Mouse (Mus musculus): ENCODE data around the gene Tbc1d1. TPM values are rescaled to one million over a fixed set of nuclear protein-coding genes. Genes with fewer than 3 reads are reported as not detected.
"Not testable (repeated sequence)": the region's sequence is repeated elsewhere in the genome, so short reads cannot be mapped to it uniquely, and the experiment has no call there.

Tbc1d1 gene
- polyA plus RNA-seq, 1 experiment: 0.10 TPM

DNA sequence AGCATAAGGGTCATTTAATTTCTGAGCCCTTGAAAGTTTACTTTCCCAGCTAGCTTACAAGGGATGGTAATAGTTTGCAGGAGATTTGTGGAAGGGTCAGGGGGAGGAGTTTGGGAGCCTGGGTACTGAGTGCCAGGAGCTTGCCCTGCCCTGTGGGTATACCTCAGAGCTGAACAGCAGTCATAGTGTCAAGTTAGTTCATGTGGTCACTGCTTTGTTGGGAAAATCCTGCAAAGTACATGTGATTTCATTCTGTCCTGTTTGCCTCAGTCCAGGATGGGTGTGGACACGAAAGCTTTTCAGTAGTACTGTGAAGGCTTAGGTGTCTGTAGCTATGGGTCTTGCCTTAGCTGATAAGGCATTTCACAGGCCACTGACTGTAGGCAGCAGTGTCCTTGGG, 159.0 kb downstream of the Tbc1d1 start:
- peaks cover 2% of the 10 kb centered on the region; the same call in 1 of the 2 replicates for H3K4me1 ChIP-seq (ENCODE audit: control insufficient read depth)

GRCm38 (mm10) chr5:64323286-64323685, 167.2 kb downstream of the Tbc1d1 start:
- Histone ChIP-seq H3K27me3 (ENCODE audit: control insufficient read depth) (no peaks in the 10 kb centered on the region), H3K4me1 (ENCODE audit: control insufficient read depth) (peaks cover 2% of the 10 kb centered on the region; the same call in 1 of the 2 replicates), H3K36me3 (ENCODE audit: control insufficient read depth) (peaks cover 12% of the 10 kb centered on the region), H3K9me3 (ENCODE audit: control insufficient read depth, low read length) (no peaks in the 10 kb centered on the region), H3K4me3 (replicated peaks) (no peak overlapping the region)
- TF ChIP-seq GATA1 (IDR thresholded peaks at IDR 0.05; ENCODE audit: low read length) (no peak), TAL1 (IDR thresholded peaks at IDR 0.05; ENCODE audit: low read length) (no peak)

More for the DNA sequence above, 159.0 kb downstream of the Tbc1d1 start:
- H3K4me3 ChIP-seq (replicated peaks): no peak overlapping the region
- no peak for TF ChIP-seq GATA1 (IDR thresholded peaks at IDR 0.05; ENCODE audit: low read length)
- no peak for TF ChIP-seq TAL1 (IDR thresholded peaks at IDR 0.05; ENCODE audit: low read length)
- H3K27me3 ChIP-seq (ENCODE audit: control insufficient read depth): no peaks in the 10 kb centered on the region
- no peaks in the 10 kb centered on the region for H3K9me3 ChIP-seq (ENCODE audit: control insufficient read depth, low read length)
- H3K36me3 ChIP-seq (ENCODE audit: control insufficient read depth): peaks cover 11% of the 10 kb centered on the region

- Histone ChIP-seq H3K36me3 (ENCODE audit: control insufficient read depth) (peaks cover 16% of the 10 kb centered on the region), H3K4me3 (replicated peaks) (no peak overlapping the region), H3K4me1 (ENCODE audit: control insufficient read depth) (peaks cover under 1% of the 10 kb centered on the region; the same call in 1 of the 2 replicates), H3K9me3 (ENCODE audit: control insufficient read depth, low read length) (no peaks in the 10 kb centered on the region), H3K27me3 (ENCODE audit: control insufficient read depth) (no peaks in the 10 kb centered on the region)
- no peak for TF ChIP-seq GATA1 (IDR thresholded peaks at IDR 0.05; ENCODE audit: low read length)
- no peak for TF ChIP-seq TAL1 (IDR thresholded peaks at IDR 0.05; ENCODE audit: low read length)
Observed at GRCm38 (mm10) chr5:64324353-64324752, 168.2 kb downstream of the Tbc1d1 start.

- H3K36me3 ChIP-seq (ENCODE audit: control insufficient read depth): peaks cover 18% of the 10 kb centered on the region
- no peaks in the 10 kb centered on the region for H3K4me1 ChIP-seq (ENCODE audit: control insufficient read depth)
- no peaks in the 10 kb centered on the region for H3K27me3 ChIP-seq (ENCODE audit: control insufficient read depth)
- TF ChIP-seq GATA1 (IDR thresholded peaks at IDR 0.05; ENCODE audit: low read length) (no peak), TAL1 (IDR thresholded peaks at IDR 0.05; ENCODE audit: low read length) (no peak)
- no peaks in the 10 kb centered on the region for H3K9me3 ChIP-seq (ENCODE audit: control insufficient read depth, low read length)
- H3K4me3 ChIP-seq (replicated peaks): no peak overlapping the region
Observed at GRCm38 (mm10) chr5:64324920-64325319, 168.8 kb downstream of the Tbc1d1 start.

DNA sequence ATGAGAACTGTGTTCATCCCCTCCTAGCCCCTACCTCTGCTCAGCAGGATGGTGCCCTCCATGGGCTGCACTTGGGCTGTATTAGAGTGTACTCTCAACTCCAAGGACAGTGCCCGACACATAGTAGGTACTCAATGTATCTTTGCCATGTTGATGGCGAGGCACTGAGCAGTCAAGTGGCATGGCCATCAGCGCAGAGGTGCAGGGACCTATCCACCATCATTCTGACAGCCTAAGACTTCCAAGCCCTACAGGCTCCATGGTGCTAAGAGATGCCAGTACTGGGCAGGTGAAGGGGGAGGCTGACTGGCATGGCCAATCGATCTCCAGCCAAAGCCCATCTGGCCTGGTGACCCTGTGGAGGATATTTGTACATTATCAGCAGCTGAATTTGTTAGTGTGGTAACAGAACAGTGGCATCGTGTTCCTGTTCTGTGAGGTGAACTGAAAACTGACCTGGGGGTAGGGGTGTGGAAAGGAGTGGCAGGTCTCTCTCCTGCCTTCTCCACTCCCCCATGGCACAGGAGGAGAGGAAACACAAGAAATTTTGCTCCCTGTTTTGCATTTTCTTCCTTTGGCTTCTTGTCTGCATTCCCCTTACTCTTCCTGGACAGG, 169.7 kb downstream of the Tbc1d1 start:
- Histone ChIP-seq H3K4me1 (ENCODE audit: control insufficient read depth) (no peaks in the 10 kb centered on the region), H3K36me3 (ENCODE audit: control insufficient read depth) (peaks cover 18% of the 10 kb centered on the region), H3K27me3 (ENCODE audit: control insufficient read depth) (no peaks in the 10 kb centered on the region), H3K4me3 (replicated peaks) (no peak overlapping the region), H3K9me3 (ENCODE audit: control insufficient read depth, low read length) (no peaks in the 10 kb centered on the region)
- TF ChIP-seq GATA1 (IDR thresholded peaks at IDR 0.05; ENCODE audit: low read length): no peak
- TF ChIP-seq TAL1 (IDR thresholded peaks at IDR 0.05; ENCODE audit: low read length): no peak

DNA sequence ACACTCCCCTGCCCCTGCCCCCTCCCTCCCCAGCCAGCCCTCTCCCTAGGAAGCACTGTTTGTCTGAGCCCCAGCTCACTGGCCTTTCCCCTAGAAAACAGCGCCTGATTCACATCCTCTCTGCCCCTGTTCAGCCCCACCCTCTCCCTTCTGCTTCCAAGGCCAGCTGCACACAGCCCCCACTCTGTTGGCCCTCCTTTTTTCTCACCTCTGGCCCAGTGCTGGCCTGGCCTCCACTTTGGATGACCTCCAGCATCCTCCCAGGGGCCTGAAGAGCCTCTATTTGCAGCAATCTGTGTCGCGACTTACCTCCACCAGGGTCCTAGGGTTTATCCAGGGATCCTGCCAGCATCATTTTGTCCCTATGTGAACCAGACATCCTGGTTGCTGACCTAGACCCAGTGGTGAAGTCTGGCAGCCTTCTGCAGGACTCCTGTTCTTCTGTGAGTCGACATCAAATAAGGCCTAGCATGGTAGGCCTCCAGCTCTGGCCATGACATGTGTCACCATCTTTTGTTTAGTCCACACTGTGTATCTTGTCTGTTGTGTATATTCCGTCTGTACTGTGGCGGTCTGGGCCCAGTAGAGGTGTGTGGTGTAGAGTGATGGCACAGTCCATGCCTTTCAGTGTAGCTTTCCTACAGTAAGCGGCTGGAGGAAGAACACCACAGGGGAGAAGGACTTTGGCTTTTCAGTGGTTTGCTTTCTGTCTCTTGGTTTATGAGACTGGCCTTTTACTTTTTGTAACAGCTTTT, 170.5 kb downstream of the Tbc1d1 start:
- no peaks in the 10 kb centered on the region for H3K9me3 ChIP-seq (ENCODE audit: control insufficient read depth, low read length)
- peaks cover 18% of the 10 kb centered on the region for H3K36me3 ChIP-seq (ENCODE audit: control insufficient read depth)
- no peak for TF ChIP-seq TAL1 (IDR thresholded peaks at IDR 0.05; ENCODE audit: low read length)
- TF ChIP-seq GATA1 (IDR thresholded peaks at IDR 0.05; ENCODE audit: low read length): no peak

DNA sequence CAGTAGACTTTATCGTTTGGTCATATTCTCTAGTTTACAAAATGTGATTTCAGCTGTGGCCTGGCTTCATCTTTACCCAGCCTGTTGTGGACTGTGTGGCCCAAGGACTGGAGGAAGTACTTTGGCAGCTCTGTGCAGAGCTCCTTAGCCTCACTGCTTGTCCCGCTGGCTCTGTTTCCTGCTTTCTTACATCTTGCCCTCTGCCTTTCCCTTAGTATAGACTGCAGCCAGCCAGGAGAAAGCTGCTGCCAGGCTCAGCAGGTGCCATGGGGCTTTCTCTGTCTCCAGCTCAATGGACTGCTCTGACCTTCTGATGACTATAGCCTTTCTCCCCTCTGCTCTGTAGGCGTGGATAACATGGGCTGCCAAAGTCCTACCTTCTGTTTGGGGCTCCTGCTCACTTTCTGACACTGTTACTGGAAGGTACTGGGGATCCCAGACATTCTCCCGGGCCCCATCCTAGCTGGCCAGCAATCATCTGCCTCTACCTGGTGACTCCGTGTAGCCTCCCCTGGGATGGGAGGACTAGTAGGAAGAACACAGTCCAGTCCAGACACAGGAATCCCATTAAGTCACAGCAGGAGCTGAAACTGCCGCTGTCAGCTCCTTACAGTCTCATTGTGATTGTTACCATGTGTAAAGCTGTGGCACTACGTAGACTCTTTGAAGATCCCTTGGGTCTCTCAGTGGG, 171.3 kb downstream of the Tbc1d1 start:
- TF ChIP-seq GATA1 (IDR thresholded peaks at IDR 0.05; ENCODE audit: low read length): no peak
- no peak for TF ChIP-seq TAL1 (IDR thresholded peaks at IDR 0.05; ENCODE audit: low read length)
- peaks cover 18% of the 10 kb centered on the region for H3K36me3 ChIP-seq (ENCODE audit: control insufficient read depth)
- H3K9me3 ChIP-seq (ENCODE audit: control insufficient read depth, low read length): no peaks in the 10 kb centered on the region
- H3K27me3 ChIP-seq (ENCODE audit: control insufficient read depth): no peaks in the 10 kb centered on the region
- no peak overlapping the region for H3K4me3 ChIP-seq (replicated peaks)
- H3K4me1 ChIP-seq (ENCODE audit: control insufficient read depth): no peaks in the 10 kb centered on the region

More for the DNA sequence above, 170.5 kb downstream of the Tbc1d1 start:
- no peaks in the 10 kb centered on the region for H3K4me1 ChIP-seq (ENCODE audit: control insufficient read depth)
- H3K27me3 ChIP-seq (ENCODE audit: control insufficient read depth): no peaks in the 10 kb centered on the region
- H3K4me3 ChIP-seq (replicated peaks): no peak overlapping the region

DNA sequence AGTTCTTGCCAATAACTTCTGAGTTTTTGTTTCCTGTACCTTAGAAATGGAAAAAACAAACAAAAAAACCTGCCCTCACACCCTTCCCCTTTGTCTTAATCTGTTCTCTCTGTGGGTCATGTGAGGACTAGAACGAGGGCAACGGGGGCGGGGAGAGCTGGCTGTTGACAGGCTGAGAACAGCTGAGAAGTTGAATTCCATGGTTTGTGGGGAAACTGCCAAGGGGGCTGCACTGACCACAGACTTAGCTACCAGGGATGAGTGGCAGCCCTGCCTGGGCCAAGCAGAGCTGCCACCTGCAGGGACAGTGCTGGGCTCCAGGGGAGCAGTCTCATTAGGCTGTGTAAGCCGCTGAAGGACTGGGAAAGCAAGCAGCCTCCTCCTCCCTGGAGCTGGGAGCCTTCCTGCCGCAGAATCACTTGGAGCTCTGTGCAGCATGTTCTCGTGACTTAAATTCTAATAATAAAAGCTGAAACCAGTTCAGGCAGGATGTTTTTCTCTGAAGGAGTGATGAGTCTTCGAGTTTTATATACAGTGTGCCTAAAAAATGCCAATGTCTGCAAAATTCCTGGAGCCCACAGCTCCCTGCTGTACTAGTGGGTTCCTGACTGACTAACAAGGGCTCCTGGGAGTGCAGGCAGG, 180.8 kb downstream of the Tbc1d1 start:
- peaks cover 1% of the 10 kb centered on the region; the same call in 1 of the 2 replicates for H3K4me1 ChIP-seq (ENCODE audit: control insufficient read depth)
- H3K36me3 ChIP-seq (ENCODE audit: control insufficient read depth): peaks cover 12% of the 10 kb centered on the region
- H3K9me3 ChIP-seq (ENCODE audit: control insufficient read depth, low read length): no peaks in the 10 kb centered on the region
- no peak overlapping the region for H3K4me3 ChIP-seq (replicated peaks)
- H3K27me3 ChIP-seq (ENCODE audit: control insufficient read depth): no peaks in the 10 kb centered on the region
- no peak for TF ChIP-seq GATA1 (IDR thresholded peaks at IDR 0.05; ENCODE audit: low read length)
- no peak for TF ChIP-seq TAL1 (IDR thresholded peaks at IDR 0.05; ENCODE audit: low read length)

- not testable (repeated sequence) for H3K4me1 ChIP-seq (ENCODE audit: control insufficient read depth); H3K9me3 ChIP-seq (ENCODE audit: control insufficient read depth, low read length); H3K36me3 ChIP-seq (ENCODE audit: control insufficient read depth); H3K4me3 ChIP-seq (replicated peaks); H3K27me3 ChIP-seq (ENCODE audit: control insufficient read depth)
Observed at GRCm38 (mm10) chr5:64338795-64339194, 182.7 kb downstream of the Tbc1d1 start.
